Mouse (Mus musculus): ENCODE measurements around the gene Tspan18. TPM values are rescaled to one million over a fixed set of nuclear protein-coding genes. Genes with fewer than 3 reads are reported as not detected.
A peak's percentile ranks its signal among the peaks of the same experiment; 100 is the strongest.

The Tspan18 gene
- polyA plus RNA-seq, 1 experiment: 0.06 TPM

DNA sequence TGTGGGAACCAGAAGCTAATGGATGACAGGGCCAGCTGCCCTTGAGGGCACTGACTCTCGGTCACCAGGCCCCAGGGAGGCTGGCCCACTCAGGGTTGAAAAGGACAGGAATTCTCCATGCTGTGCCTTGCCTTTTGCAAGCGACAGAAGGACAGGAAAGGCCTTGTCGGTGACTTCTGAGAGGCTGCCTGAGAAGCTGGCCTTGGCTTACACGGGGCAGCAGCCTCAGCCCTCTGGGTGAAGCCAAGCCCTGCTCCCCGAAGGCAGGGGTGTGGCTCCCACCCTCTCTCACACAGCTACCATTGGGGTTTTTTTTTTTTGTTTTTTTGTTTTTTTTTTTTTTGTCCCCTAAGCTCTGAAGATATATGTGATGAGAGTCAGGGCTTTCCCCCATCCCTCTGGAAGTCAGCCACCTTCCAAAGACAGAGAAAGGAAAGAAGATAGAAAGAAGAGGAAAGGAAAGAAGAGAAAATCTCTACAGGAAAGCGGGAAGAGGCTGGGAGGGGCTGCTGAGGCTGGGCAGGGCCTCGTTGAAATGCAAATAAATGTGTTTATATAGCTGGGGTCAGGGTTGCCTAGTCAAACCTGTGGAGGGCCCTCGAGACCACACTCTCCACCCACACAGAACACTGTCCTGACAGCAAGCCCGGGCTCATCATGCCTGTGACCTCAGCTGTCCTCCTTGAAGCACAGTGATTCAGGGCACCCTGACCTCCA, 143.4 kb downstream of the Tspan18 start:
- H3K36me3 ChIP-seq (ENCODE audit: control insufficient read depth, insufficient read depth): no peaks in the 10 kb centered on the region
- H3K27me3 ChIP-seq (ENCODE audit: control insufficient read depth, insufficient read depth, insufficient read length): peaks cover 27% of the 10 kb centered on the region
- no peak overlapping the region for H3ac ChIP-seq (ENCODE audit: control insufficient read depth, insufficient read length, low read depth)
- no peaks in the 10 kb centered on the region for H3K79me3 ChIP-seq (ENCODE audit: low read depth)
- no peak for TF ChIP-seq CTCF (IDR thresholded peaks at IDR 0.05; ENCODE audit: control insufficient read depth, insufficient read depth, insufficient read length)
- TF ChIP-seq USF1 (IDR thresholded peaks at IDR 0.05; ENCODE audit: low read depth): no peak
- no peak for TF ChIP-seq CEBPB (IDR thresholded peaks at IDR 0.05; ENCODE audit: low read depth)
- TF ChIP-seq FOSL1 (IDR thresholded peaks at IDR 0.05; ENCODE audit: insufficient read depth, low read length, poor library complexity, severe bottlenecking): no peak
- TF ChIP-seq MAX (IDR thresholded peaks at IDR 0.05): no peak
- TF ChIP-seq MYOG (IDR thresholded peaks at IDR 0.05; ENCODE audit: control insufficient read depth, extremely low read depth, insufficient read length): no peak
- no peak for TF ChIP-seq MYOD1 (IDR thresholded peaks at IDR 0.05; ENCODE audit: control insufficient read depth, insufficient read length, low read depth)
- no peak overlapping the region for H3K4me3 ChIP-seq (ENCODE audit: insufficient read depth, poor library complexity, severe bottlenecking)
- H3K79me2 ChIP-seq (ENCODE audit: control insufficient read depth, insufficient read depth): no peaks in the 10 kb centered on the region

DNA sequence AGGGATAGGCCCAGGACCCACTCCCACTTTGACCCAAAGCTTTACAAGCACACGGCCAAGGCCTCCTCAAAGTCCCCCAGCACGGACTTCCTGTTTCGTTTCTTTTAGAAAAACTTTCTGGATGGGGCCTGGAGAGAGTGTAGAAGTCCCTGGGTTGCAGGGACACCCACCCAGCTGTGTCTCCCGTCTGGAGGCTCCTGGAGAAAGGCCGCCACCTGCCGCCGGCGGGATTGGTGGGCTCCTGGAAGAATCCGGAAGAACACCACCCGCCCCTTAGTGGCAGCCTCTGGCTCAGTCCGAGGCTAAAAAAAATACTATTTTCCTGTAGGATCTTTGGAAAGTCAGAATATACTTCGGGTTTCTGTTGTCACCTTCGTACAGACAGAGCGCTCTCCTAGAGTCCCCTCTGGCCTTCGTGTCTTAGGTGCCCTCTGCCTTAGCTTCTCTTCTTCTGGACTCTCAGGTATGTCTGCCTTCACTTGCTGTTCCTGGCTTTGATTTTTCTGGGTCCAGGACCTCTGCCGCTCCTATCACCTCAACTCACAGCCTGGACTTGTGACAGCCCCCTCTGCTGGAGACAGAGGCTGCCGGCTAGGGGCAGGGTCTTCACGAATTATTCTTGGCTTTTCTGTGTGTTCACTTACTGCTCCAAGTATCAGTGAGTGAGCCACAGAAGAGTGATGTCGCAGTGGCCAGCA, 145.4 kb downstream of the Tspan18 start:
- H3K27me3 ChIP-seq (ENCODE audit: control insufficient read depth, insufficient read depth, insufficient read length): peaks cover 14% of the 10 kb centered on the region

DNA sequence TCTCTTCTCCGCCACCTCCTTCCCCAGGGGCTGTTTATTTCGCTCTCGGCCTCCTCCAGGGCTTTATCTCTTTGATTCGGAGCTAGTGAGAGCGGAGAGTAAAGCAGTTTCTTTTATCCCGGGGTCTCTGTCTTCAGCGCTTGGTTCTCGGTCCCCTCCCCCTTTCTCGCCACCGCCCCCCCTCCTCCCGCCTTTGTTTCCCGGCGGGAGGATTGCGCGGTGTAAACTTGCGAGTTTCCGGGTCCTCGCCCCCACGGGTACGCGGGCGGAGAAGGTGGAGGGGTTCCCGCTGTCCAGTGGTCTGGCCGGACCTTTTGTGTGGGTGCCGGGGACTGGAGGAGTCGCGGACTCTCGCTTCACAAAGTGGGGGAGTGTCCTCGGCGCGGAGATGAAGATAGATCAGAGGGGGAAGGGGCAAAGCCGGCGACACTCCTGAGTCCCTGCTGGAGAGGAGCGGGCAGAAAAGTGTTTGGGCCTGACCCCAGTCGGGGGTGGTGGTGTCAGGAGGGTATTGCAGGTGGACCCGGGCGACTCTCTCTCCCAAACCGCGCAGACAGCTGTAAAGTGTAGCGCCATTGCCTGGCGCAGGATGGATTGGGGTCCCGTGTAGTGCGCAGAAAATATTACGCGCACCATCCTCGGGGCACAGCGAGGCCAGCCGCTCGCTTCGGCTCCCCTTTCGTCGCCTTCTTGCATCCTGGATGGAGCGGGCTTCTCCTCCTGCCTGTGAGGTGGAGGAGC, 146.1 kb downstream of the Tspan18 start:
- TF ChIP-seq FOSL1 (IDR thresholded peaks at IDR 0.05; ENCODE audit: insufficient read depth, low read length, poor library complexity, severe bottlenecking): no peak
- TF ChIP-seq MAX (IDR thresholded peaks at IDR 0.05): no peak
- TF ChIP-seq CEBPB (IDR thresholded peaks at IDR 0.05; ENCODE audit: low read depth): no peak
- no peak for TF ChIP-seq USF1 (IDR thresholded peaks at IDR 0.05; ENCODE audit: low read depth)
- TF ChIP-seq CTCF (IDR thresholded peaks at IDR 0.05; ENCODE audit: control insufficient read depth, insufficient read depth, insufficient read length): no peak
- no peak for TF ChIP-seq MYOD1 (IDR thresholded peaks at IDR 0.05; ENCODE audit: control insufficient read depth, insufficient read length, low read depth)
- Histone ChIP-seq H3K27me3 (ENCODE audit: control insufficient read depth, insufficient read depth, insufficient read length) (peaks cover 15% of the 10 kb centered on the region), H3K79me2 (ENCODE audit: control insufficient read depth, insufficient read depth) (no peaks in the 10 kb centered on the region), H3ac (ENCODE audit: control insufficient read depth, insufficient read length, low read depth) (peak overlapping the region; percentile 62), H3K4me3 (ENCODE audit: insufficient read depth, poor library complexity, severe bottlenecking) (peak overlapping the region; percentile 11), H3K79me3 (ENCODE audit: low read depth) (no peaks in the 10 kb centered on the region), H3K36me3 (ENCODE audit: control insufficient read depth, insufficient read depth) (no peaks in the 10 kb centered on the region)

More for the DNA sequence above, 145.4 kb downstream of the Tspan18 start:
- peak overlapping the region; percentile 26 for H3ac ChIP-seq (ENCODE audit: control insufficient read depth, insufficient read length, low read depth)
- H3K79me2 ChIP-seq (ENCODE audit: control insufficient read depth, insufficient read depth): no peaks in the 10 kb centered on the region
- H3K36me3 ChIP-seq (ENCODE audit: control insufficient read depth, insufficient read depth): no peaks in the 10 kb centered on the region
- no peak overlapping the region for H3K4me3 ChIP-seq (ENCODE audit: insufficient read depth, poor library complexity, severe bottlenecking)
- no peaks in the 10 kb centered on the region for H3K79me3 ChIP-seq (ENCODE audit: low read depth)
- no peak for TF ChIP-seq CEBPB (IDR thresholded peaks at IDR 0.05; ENCODE audit: low read depth)
- TF ChIP-seq USF1 (IDR thresholded peaks at IDR 0.05; ENCODE audit: low read depth): no peak
- no peak for TF ChIP-seq CTCF (IDR thresholded peaks at IDR 0.05; ENCODE audit: control insufficient read depth, insufficient read depth, insufficient read length)
- TF ChIP-seq MYOD1 (IDR thresholded peaks at IDR 0.05; ENCODE audit: control insufficient read depth, insufficient read length, low read depth): no peak
- no peak for TF ChIP-seq FOSL1 (IDR thresholded peaks at IDR 0.05; ENCODE audit: insufficient read depth, low read length, poor library complexity, severe bottlenecking)
- TF ChIP-seq MAX (IDR thresholded peaks at IDR 0.05): no peak
- no peak for TF ChIP-seq MYOG (IDR thresholded peaks at IDR 0.05; ENCODE audit: control insufficient read depth, extremely low read depth, insufficient read length)

DNA sequence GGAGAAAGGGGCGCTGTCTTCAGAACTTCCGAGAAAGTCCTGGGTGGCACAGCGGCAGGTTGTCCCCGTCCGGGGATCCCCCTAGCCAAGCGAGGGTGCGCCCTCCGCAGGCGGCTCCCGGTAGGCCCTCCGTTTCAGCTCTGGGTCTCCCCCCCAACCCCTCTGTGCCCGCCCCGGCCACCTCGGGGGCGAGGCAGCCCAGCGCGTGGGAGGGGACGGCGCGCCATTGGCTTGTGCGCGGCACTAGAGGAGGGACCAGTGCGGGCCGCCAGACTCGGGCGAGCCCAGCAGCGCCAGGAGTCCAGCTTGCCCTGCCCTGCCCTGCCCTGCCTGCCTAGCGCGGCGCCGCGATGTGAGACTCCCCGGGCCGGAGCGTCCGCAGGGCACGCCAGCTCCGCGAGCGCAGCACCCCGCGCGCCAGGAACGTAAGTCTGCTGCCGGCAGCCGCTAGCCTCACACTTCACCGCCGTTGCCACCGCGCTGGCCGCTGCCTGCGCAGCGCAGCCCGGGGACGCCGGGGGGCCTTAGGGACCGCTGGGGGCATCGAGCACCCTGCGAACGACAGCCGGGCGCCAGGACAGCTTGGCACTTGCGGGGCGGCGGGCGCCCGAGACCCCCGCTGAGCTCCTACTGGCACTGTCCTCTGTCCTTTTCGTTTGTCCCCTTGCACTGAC, 146.8 kb downstream of the Tspan18 start, which contains the start of gene Trp53i11:
Gene Trp53i11, plus strand, starts transcription at position 226 of the 674 bp plus-strand sequence.
- no peaks in the 10 kb centered on the region for H3K79me2 ChIP-seq (ENCODE audit: control insufficient read depth, insufficient read depth)
- peak within 1 kb of the TSS; percentile 62 for H3ac ChIP-seq (ENCODE audit: control insufficient read depth, insufficient read length, low read depth)
- H3K79me3 ChIP-seq (ENCODE audit: low read depth): no peaks in the 10 kb centered on the region
- H3K27me3 ChIP-seq (ENCODE audit: control insufficient read depth, insufficient read depth, insufficient read length): peaks cover 19% of the 10 kb centered on the region
- TF ChIP-seq CEBPB (IDR thresholded peaks at IDR 0.05; ENCODE audit: low read depth) (no peak), MYOD1 (IDR thresholded peaks at IDR 0.05; ENCODE audit: control insufficient read depth, insufficient read length, low read depth) (no peak), MYOG (IDR thresholded peaks at IDR 0.05; ENCODE audit: control insufficient read depth, extremely low read depth, insufficient read length) (no peak), MAX (IDR thresholded peaks at IDR 0.05) (no peak), USF1 (IDR thresholded peaks at IDR 0.05; ENCODE audit: low read depth) (no peak), CTCF (IDR thresholded peaks at IDR 0.05; ENCODE audit: control insufficient read depth, insufficient read depth, insufficient read length) (no peak), FOSL1 (IDR thresholded peaks at IDR 0.05; ENCODE audit: insufficient read depth, low read length, poor library complexity, severe bottlenecking) (no peak)
- no peaks in the 10 kb centered on the region for H3K36me3 ChIP-seq (ENCODE audit: control insufficient read depth, insufficient read depth)
- H3K4me3 ChIP-seq (ENCODE audit: insufficient read depth, poor library complexity, severe bottlenecking): peak within 1 kb of the TSS; percentile 11

DNA sequence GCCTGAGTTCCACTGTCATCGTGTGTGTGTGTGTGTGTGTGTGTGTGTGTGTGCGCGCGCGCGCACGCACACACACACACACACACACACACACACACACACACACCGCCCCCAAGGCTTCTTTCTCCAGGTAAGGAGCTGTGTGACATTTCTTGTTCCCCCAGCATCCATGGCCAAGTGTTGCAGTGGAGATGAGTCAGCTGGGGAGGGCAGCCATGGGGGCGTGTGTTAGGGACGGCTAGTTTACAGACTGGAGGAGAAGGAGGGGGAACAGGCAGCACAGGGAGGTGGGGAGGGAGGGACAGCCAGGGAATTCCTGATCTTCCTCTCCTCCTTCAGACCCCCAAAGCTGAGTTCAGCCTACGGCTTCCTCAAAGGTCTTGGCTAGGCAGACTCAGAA, 151.4 kb downstream of the Tspan18 start:
- H3ac ChIP-seq (ENCODE audit: control insufficient read depth, insufficient read length, low read depth): no peak overlapping the region
- H3K79me2 ChIP-seq (ENCODE audit: control insufficient read depth, insufficient read depth): no peaks in the 10 kb centered on the region
- H3K4me3 ChIP-seq (ENCODE audit: insufficient read depth, poor library complexity, severe bottlenecking): no peak overlapping the region
- no peaks in the 10 kb centered on the region for H3K79me3 ChIP-seq (ENCODE audit: low read depth)
- H3K36me3 ChIP-seq (ENCODE audit: control insufficient read depth, insufficient read depth): no peaks in the 10 kb centered on the region
- H3K27me3 ChIP-seq (ENCODE audit: control insufficient read depth, insufficient read depth, insufficient read length): peaks cover 37% of the 10 kb centered on the region
- TF ChIP-seq FOSL1 (IDR thresholded peaks at IDR 0.05; ENCODE audit: insufficient read depth, low read length, poor library complexity, severe bottlenecking): no peak
- no peak for TF ChIP-seq MAX (IDR thresholded peaks at IDR 0.05)
- no peak for TF ChIP-seq MYOD1 (IDR thresholded peaks at IDR 0.05; ENCODE audit: control insufficient read depth, insufficient read length, low read depth)
- TF ChIP-seq USF1 (IDR thresholded peaks at IDR 0.05; ENCODE audit: low read depth): no peak

Data from C2C12 (cell line).